Mouse (Mus musculus): ENCODE results near the gene Myo9b. TPM values are rescaled to one million over a fixed set of nuclear protein-coding genes. Genes with fewer than 3 reads are reported as not detected.

Myo9b gene
- polyA plus RNA-seq, 1 experiment from 2014 or later = 18.7 TPM

GRCm38 (mm10) chr8:71366771-71367528 is 94.4 kb downstream of the Myo9b start, which contains the start of gene Use1:
Gene Use1 (plus strand): TSS chr8:71366848.
- DNase-seq (ENCODE audit: low spot score) = peak; percentile 93

DNA sequence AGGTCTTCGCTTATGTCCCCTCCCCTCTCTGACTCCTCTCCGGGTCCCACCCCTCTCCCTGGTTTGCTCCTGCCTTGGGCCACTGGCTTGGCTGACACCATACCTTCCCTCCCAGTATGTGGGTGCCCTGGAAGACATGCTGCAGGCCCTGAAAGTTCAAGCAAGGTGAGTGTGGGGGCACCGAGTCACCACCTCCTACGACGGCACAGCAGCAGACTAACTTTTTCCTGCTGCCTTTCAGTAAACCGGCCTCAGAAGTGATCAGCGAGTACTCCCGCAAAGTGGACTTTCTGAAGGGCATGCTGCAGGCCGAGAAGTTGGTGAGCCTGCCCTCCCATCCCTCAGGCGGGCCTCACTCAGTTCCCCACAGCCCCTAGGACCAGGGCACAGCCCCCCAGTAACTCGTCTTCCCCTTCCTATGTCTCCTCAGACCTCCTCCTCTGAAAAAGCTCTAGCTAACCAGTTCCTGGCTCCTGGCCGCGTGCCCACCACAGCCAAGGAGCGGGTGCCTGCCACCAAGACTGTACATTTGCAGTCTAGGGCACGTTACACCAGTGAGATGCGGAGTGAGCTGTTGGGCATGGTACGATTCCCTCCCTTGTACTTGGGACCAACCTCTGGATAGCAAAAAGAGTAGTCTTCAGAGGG is 95.1 kb downstream of the Myo9b start:
- no peak for DNase-seq (ENCODE audit: low spot score)

DNA sequence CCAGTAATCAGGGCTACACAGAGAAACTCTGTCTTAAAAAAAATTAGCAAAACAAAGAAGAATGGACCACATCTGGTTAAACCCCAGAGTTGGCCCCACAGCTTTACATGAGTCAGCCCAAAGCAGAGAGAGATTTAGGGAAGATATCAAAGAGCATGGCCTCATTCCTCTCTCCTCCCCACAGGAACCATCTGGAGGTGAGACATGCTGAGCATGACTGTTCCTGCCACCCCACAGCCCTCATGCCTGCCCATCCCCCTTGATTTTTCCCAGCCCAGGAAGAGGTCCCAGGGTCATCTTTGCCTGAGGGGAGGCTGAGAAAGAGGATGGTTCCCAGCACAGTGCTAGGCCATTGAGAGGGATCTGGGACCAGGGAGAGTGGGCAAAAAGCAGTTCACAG is 95.9 kb downstream of the Myo9b start:
- no peak for DNase-seq (ENCODE audit: low spot score)

- no peak for DNase-seq (ENCODE audit: low spot score)
Measured at GRCm38 (mm10) chr8:71369040-71369718, 96.7 kb downstream of the Myo9b start.

- peak; percentile 21 for DNase-seq (ENCODE audit: low spot score)
Measured at GRCm38 (mm10) chr8:71370711-71371235, 98.3 kb downstream of the Myo9b start.

- peak; percentile 99 for DNase-seq (ENCODE audit: low spot score)
Measured at GRCm38 (mm10) chr8:71371236-71371848, 98.8 kb downstream of the Myo9b start, which contains the start of gene Ocel1. Gene Ocel1 (plus strand): TSS chr8:71371298.

- DNase-seq (ENCODE audit: low spot score) = no peak
Measured at GRCm38 (mm10) chr8:71372427-71372826, 99.9 kb downstream of the Myo9b start.

GRCm38 (mm10) chr8:71373000-71373399 is 100.5 kb downstream of the Myo9b start:
- DNase-seq (ENCODE audit: low spot score) = no peak

DNA sequence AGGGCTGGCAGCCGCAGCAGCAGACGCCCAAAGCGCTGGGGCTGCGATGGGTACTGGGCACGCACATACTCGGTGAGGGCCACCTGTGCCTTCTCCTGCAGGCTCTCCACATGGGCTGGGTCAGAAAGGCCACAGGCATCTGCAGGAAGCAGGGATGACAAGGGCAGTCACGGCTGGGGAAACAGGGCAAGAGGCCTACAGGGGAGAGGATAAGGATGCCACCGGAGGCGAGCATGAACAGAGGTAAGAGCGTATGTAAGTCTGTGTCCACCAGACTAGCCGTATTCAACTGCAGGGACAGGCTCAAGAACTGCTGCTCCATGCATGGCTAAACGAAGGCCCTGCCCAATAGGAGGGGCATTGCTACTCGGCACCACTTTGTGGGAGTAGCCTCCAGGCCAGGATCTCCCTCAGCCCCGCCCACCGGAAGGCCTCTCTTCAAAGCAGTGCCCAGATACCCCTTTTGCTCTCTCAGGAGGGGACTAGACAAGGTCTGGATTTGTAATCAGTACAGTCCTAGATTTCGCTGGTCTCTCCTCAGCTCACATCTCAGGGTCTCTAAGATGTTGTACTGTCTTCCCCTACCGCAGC is 102.2 kb downstream of the Myo9b start:
- no peak for DNase-seq (ENCODE audit: low spot score)

DNA sequence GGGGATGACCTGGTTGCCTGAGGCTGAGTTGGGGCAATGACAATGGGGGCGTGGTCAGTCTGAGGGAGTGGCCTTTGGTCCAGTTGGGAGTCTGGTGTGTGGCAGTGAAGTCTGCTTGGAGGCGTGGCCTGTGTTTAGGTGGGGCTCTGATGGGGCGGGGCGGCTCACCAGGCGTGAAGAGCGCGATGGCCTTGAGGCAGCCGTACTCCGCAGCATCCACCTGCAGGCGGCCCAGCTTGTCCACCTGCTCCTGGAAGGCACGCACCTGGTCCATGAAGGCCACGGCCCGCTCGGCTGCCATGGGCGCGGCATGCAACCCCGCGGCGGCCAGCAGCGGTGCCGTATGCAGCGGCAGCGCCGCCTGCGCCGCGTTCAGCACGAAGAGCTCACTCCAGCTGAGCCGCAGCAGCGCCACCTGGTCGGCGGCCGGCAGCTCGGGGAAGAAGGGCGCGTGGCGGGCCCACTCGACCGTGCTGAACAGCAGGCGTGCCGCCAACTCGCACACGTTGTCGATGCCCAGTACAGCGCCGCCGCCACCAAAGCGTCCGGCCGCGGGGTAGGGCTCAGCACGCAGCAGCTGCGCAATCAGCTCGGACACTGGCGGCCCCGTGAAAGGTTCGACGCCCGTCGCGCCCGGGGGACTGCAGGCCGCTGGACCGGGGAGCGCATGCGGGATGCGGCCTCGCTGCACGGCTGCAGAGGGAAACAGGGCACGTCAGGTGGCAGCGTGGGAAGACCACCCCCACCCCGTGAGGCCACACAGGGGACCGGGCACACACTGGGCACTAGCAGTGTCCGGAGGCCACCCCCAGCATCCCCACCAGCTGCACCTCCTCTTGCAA is 103.3 kb downstream of the Myo9b start:
- DNase-seq (ENCODE audit: low spot score) = peak; percentile 63

GRCm38 (mm10) chr8:71376423-71377030 is 104.0 kb downstream of the Myo9b start:
- DNase-seq (ENCODE audit: low spot score) = no peak

GRCm38 (mm10) chr8:71379008-71379407 is 106.5 kb downstream of the Myo9b start:
- no peak for DNase-seq (ENCODE audit: low spot score)

GRCm38 (mm10) chr8:71379512-71380075 is 107.1 kb downstream of the Myo9b start:
- no peak for DNase-seq (ENCODE audit: low spot score)

GRCm38 (mm10) chr8:71380178-71381171 is 108.0 kb downstream of the Myo9b start:
- DNase-seq (ENCODE audit: low spot score) = no peak

DNA sequence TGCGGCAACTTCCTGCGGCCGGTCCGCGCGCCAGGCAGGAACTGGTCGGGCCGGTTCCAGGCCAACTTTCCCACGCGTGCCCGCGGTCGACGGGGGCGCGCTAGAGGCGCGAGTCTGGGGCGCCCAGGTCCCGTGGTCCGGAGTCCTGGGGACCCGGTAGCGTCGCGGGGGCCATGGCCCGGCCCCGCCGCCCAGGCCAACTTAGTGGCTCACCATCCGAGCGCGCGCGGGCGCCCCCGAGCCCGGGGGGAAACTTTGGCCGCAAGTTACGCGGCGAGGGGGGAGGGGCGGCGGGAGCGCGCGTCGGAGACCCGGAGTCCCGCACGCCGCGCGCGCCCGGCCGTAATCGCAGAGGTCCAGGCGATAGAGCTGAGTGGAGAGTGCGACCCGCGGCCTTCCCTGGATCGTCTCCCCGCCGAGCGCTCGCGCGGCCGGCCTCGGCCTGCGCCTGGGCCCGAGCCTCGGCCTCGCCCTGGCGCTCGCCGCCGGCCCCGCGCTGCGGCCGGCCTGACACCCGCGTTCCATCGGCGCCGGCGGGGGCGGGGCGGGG is 109.0 kb downstream of the Myo9b start, which contains the start of gene Nr2f6:
Gene Nr2f6, minus strand, starts transcription at position 540 of the 550 bp plus-strand sequence.
- peak; percentile 35 for DNase-seq (ENCODE audit: low spot score)

- peak; percentile 73 for DNase-seq (ENCODE audit: low spot score)
Measured at GRCm38 (mm10) chr8:71381971-71382961, 109.8 kb downstream of the Myo9b start.
